Mouse (Mus musculus): Measurements from ENCODE around the gene Neurog2.

Gene Neurog2

GRCm38 (mm10) chr3:127633080-127634032, at the start of gene Neurog2:
Neurog2 (plus strand) TSS chr3:127633135.
- DNase-seq (ENCODE audit: low spot score in 2 of 2) = peak in 1 of 2 experiments; percentile 19

GRCm38 (mm10) chr3:127597136-127597535, 35.8 kb upstream of the Neurog2 start:
- DNase-seq (ENCODE audit: low spot score in 2 of 2) = no peak

DNA sequence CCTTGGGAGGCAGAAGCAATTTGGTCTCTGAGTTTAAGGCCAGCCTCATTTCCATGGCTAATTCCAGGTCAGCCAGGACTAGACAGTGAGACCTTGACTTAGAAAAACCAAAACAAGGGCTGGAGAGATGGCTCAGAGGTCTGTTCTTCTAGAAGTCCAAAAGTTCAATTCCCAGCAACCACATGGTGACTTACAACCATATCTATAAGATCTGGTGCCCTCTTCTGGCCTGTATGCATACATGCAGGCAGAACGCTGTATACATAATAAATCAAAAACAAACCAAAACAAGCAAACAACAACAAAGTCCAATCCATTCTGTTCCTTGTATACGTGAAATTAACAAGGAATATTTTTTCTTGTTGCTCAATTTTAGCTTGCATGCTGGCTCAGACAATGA, 24.8 kb upstream of the Neurog2 start:
- DNase-seq (ENCODE audit: low spot score in 2 of 2) = no peak

GRCm38 (mm10) chr3:127625296-127625695, 7.6 kb upstream of the Neurog2 start:
- DNase-seq (ENCODE audit: low spot score in 2 of 2) = peak in 1 of 2 experiments; percentile 51

GRCm38 (mm10) chr3:127625701-127626399, 7.1 kb upstream of the Neurog2 start:
- DNase-seq (ENCODE audit: low spot score in 2 of 2) = peak in 1 of 2 experiments; percentile 11

- DNase-seq (ENCODE audit: low spot score in 2 of 2) = no peak
These were observed 6.4 kb upstream of the Neurog2 start for GRCm38 (mm10) chr3:127626524-127626923.

GRCm38 (mm10) chr3:127627151-127627955, 5.6 kb upstream of the Neurog2 start:
- DNase-seq (ENCODE audit: low spot score in 2 of 2) = no peak

DNA sequence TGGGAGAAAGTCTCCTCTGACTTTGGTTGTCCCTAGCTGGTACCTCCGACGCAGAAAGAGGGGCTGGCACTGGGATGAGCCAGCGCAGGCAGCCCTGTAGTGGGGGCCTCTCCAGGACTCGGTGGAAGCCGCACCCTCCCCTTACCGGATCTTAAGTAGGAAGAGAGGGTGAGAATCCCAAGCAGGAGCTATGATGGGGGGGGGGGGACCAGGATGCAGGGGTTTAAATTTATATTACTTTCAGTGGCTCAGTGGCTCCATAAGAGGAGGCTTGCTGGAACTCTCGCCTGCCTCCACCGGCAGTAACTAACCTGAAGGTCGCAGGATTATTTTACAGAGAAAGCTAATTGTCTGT, 5.0 kb upstream of the Neurog2 start:
- DNase-seq (ENCODE audit: low spot score in 2 of 2) = no peak

GRCm38 (mm10) chr3:127628311-127629184, 4.4 kb upstream of the Neurog2 start:
- DNase-seq (ENCODE audit: low spot score in 2 of 2) = no peak

DNA sequence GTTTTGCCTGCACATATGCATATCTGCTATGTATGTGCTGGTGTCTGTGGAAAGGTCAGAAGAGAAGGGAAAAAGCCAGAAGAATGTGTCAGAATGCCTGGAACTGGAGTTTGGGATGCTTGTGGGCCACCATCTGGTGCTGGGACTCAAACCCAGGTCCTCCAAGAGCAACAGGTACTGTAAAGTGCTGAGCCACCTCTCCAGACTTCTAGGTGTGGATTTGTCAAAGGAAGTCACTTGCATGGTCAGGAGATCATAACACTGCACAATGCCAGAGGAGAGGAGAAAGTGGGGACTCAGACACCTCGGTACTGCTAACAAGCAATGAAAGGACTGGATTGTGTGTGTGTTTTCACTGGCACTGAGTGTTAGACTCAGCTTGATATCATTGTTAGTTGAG, 2.7 kb upstream of the Neurog2 start:
- no peak for DNase-seq (ENCODE audit: low spot score in 2 of 2)

GRCm38 (mm10) chr3:127630735-127631372, 2.1 kb upstream of the Neurog2 start:
- DNase-seq (ENCODE audit: low spot score in 2 of 2) = no peak

- DNase-seq (ENCODE audit: low spot score in 2 of 2) = peak in 1 of 2 experiments; percentile 8
These were observed 1.4 kb upstream of the Neurog2 start for GRCm38 (mm10) chr3:127631582-127631981.

DNA sequence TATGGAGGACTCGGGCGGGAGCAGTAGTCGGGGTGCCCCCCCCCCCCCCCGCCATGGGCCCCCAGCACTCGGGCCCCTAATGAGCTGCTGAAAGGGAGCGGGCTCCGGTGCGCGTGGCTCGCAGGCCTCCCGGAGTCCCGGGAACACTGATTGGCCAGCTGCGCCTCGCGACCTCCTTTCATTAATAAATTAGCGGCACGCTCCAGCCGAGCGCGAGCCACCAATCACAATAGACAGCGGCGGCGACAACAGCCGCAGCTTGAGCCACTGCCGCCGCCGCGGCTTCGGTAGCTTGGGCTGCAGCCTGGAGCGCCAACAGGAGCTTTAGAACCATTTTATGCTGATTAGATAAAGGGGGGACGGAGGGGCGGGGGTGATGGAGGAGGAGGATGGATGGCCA, 404 bp upstream of the Neurog2 start:
- DNase-seq (ENCODE audit: low spot score in 2 of 2) = peak in 1 of 2 experiments; percentile 6

DNA sequence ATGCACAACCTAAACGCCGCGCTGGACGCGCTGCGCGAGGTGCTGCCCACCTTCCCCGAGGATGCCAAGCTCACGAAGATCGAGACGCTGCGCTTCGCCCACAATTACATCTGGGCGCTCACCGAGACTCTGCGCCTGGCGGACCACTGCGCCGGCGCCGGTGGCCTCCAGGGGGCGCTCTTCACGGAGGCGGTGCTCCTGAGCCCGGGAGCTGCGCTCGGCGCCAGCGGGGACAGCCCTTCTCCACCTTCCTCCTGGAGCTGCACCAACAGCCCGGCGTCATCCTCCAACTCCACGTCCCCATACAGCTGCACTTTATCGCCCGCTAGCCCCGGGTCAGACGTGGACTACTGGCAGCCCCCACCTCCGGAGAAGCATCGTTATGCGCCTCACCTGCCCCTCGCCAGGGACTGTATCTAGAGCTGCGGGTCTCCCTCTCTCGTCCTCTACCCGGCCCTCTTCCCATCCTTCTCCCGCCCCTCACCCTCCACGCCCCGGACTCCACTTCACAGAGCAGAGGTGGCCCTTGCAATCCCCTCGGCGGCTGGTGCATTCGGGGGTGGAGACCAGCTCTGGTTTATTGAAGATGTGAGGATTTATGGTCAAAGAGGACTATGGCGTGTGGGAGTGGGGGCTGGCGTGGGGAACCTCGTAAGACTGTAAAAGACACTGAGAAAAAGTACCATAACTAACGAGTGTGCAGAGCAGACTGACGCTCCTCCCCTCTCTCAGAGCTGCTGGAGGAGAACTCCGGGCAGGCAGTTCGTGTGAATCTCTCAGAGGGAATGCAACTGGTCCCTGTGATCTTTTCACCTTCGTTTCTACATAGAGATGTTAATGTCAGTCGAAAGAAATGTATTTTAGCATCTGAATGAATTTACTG, 1.4 kb downstream of the Neurog2 start:
- DNase-seq (ENCODE audit: low spot score in 2 of 2) = peak; percentile 65 to 70

DNA sequence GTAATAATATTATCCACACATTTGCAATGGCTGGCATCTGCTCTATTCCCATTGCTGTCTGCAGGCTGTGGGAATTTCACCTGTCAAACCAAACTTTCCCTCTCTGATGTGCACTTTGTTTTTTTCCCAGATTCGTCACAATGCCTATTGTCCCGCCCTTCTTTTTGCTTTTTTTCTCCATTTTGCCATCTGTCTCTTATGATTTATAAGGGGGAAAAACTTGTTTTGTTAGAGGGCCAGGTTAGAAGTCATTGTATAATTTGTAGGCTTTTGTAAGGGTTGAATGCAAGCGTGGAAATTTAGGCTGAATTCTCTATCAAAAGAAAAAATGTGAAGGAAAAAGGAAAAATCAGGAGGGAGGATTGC, 2.0 kb downstream of the Neurog2 start:
- no peak for DNase-seq (ENCODE audit: low spot score in 2 of 2)

DNA sequence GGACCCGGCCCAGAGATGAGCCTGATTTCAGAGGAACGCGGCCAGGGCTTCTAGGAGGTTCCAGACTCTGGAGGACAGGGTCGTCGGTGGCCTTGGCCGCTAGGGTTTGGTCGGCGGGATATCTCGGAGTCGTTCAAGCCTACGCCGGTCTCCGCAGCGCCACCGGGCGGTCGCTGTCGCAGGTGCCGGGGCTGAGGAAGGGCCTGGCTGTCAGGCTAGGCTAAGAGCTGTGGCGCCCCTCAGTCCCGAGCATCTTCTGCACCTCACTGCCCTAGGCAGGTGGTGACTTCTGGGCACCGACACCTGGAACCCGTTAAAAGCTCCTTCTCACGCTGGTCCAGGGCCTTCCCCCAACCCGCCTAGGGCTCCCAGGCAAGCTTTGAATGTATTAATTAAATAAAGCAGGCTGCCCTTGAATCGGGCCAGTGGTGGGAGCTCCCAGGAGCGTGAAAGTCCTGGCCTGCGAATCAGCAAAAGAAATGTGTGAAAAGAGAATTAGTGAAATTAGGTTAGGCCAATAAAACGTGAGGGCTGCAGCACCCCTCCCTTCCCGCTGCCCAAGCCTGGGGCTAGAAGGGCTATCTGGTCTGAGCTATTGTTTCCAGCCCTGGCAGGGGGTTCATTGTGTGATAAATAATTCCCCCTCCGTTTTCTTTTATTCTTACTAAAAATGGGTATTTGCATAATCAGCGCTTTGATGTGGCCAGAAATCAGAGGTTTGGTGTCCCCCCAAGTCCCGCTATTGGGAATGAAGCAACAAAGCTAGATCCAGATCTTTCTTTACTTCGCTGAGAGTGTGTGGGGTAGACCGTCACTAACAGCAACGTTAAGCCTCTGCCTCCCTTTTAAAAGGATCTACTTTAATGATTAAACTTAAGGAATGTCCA, 7.2 kb downstream of the Neurog2 start:
- no peak for DNase-seq (ENCODE audit: low spot score in 2 of 2)

- no peak for DNase-seq (ENCODE audit: low spot score in 2 of 2)
These were observed 8.1 kb downstream of the Neurog2 start for GRCm38 (mm10) chr3:127640762-127641700.

Measured in frontal cortex, postnatal 36 days (tissue).